ENCODE assay signal across 17 mouse cellular contexts in genomic region chr2:21783721-21784120, GRCm38 (mm10).
"Had no signal": no experiment of that assay in that cellular context is flagged by ENCODE, and none has a peak within 500 bp of the region (broad histone marks: within the 10 kb centered on the region; RNA-seq: fewer than 3 reads in every experiment).

No protein-coding gene starts in this region.

- H3K4me3 ChIP-seq: limb, embryonic 10.5 days; limb, embryonic 13.5 days; liver, embryonic 12.5 days; liver, embryonic 15.5 days; midbrain, embryonic 12.5 days; midbrain, embryonic 15.5 days; neural tube, embryonic 12.5 days; neural tube, embryonic 15.5 days; stomach, embryonic 15.5 days had no signal

- H3K27ac ChIP-seq: kidney, postnatal 0 days; limb, embryonic 10.5 days; limb, embryonic 13.5 days; liver, embryonic 12.5 days; liver, embryonic 15.5 days; macrophage; midbrain, embryonic 12.5 days; midbrain, embryonic 15.5 days; neural tube, embryonic 12.5 days; neural tube, embryonic 15.5 days; stomach, embryonic 15.5 days had no signal

- DNase-seq: kidney, postnatal 25 days; liver; lung, adult 18-20 months; right cerebral cortex, postnatal 25 days; spleen, adult 18-20 months; thymus, postnatal 25 days had no signal

- H3K4me1 ChIP-seq: limb, embryonic 10.5 days; limb, embryonic 13.5 days; liver, embryonic 12.5 days; liver, embryonic 15.5 days; midbrain, embryonic 12.5 days; midbrain, embryonic 15.5 days; neural tube, embryonic 12.5 days; neural tube, embryonic 15.5 days; stomach, embryonic 15.5 days had no signal
